Mouse (Mus musculus) erythroblast, embryonic 14.5 days (primary cell): ENCODE data around the gene Mthfd1l. TPM values are rescaled to one million over a fixed set of nuclear protein-coding genes. Genes with fewer than 3 reads are reported as not detected.
A peak's percentile ranks its signal among the peaks of the same experiment; 100 is the strongest.

ENCODE experiments used
- H3K27me3 ChIP-seq: 2 replicates; pipeline ENCODE4 v1.6.1; 2012; ENCODE audit warnings: inconsistent platforms; ENCODE audit not compliant: control insufficient read depth
- H3K36me3 ChIP-seq: 2 replicates; pipeline ENCODE4 v1.6.1; 2012; ENCODE audit warnings: mild to moderate bottlenecking, inconsistent platforms; ENCODE audit not compliant: control insufficient read depth
- H3K4me1 ChIP-seq: 2 replicates; pipeline ENCODE4 v1.6.1; 2012; ENCODE audit warnings: inconsistent platforms; ENCODE audit not compliant: control insufficient read depth
- H3K4me3 ChIP-seq: replicated peaks from 2 replicates; pipeline ENCODE3; 2012; ENCODE audit warnings: moderate library complexity, mild to moderate bottlenecking, inconsistent platforms
- H3K9me3 ChIP-seq: 2 replicates; pipeline ENCODE4 v1.6.1; 2012; ENCODE audit warnings: low read length, inconsistent platforms, mixed read lengths; ENCODE audit not compliant: control insufficient read depth
- GATA1 ChIP-seq: IDR thresholded peaks from 2 replicates; pipeline ENCODE4 v1.6.1; 2012; ENCODE audit warnings: low read length, inconsistent platforms, mixed read lengths
- TAL1 ChIP-seq: IDR thresholded peaks from 3 replicates; pipeline ENCODE4 v1.6.1; 2012; ENCODE audit warnings: low read length, inconsistent platforms, mixed read lengths
- polyA plus RNA-seq: library from polyadenylated mRNA; stranded (reverse); fragments of >175 nt; gene quantifications from 2 replicates; pipeline ENCODE4 v1.2.3, GENCODE M21; 2012

Gene Mthfd1l
- polyA plus RNA-seq, 1 experiment, result 1.2 TPM

GRCm38 (mm10) chr10:4129461-4129860, 156.5 kb downstream of the Mthfd1l start:
- TF ChIP-seq TAL1 (no peak), GATA1 (no peak)
- Histone ChIP-seq H3K9me3 (no peaks in the 10 kb centered on the region), H3K4me1 (peaks cover 22% of the 10 kb centered on the region), H3K4me3 (no peak overlapping the region), H3K27me3 (no peaks in the 10 kb centered on the region), H3K36me3 (peaks cover 57% of the 10 kb centered on the region)

GRCm38 (mm10) chr10:4130034-4130607, 157.2 kb downstream of the Mthfd1l start:
- Histone ChIP-seq H3K36me3 (peaks cover 63% of the 10 kb centered on the region), H3K4me1 (peaks cover 28% of the 10 kb centered on the region), H3K27me3 (no peaks in the 10 kb centered on the region), H3K4me3 (no peak overlapping the region), H3K9me3 (no peaks in the 10 kb centered on the region)
- no peak for TF ChIP-seq GATA1
- no peak for TF ChIP-seq TAL1

DNA sequence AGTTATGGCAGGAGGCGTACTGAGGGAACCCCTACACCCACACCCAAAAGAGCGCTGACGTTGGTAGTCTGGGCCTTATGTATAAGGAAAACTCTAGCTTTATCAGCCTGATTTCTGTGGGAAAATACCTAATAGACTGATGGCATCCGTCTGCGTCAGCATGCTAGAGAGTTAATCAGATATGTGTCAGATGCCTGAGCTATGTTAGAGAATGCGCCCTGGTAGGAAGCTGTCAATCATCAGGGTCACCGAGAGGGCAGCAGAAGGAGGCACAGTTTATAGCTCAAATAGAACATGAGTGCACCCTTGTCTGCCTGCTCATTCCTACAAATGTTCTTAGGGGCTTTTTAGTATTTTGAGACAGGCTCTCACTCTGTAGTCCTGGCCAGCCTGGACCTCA, 159.8 kb downstream of the Mthfd1l start:
- no peaks in the 10 kb centered on the region for H3K27me3 ChIP-seq
- H3K4me3 ChIP-seq, result no peak overlapping the region
- peaks cover 24% of the 10 kb centered on the region for H3K4me1 ChIP-seq
- H3K9me3 ChIP-seq, result no peaks in the 10 kb centered on the region
- TF ChIP-seq GATA1, result no peak
- TF ChIP-seq TAL1, result no peak
- H3K36me3 ChIP-seq, result peaks cover 54% of the 10 kb centered on the region

- TF ChIP-seq TAL1 (no peak), GATA1 (no peak)
- peaks cover 43% of the 10 kb centered on the region for H3K36me3 ChIP-seq
- H3K27me3 ChIP-seq, result no peaks in the 10 kb centered on the region
- peaks cover 19% of the 10 kb centered on the region for H3K4me1 ChIP-seq
- H3K9me3 ChIP-seq, result no peaks in the 10 kb centered on the region
- peak overlapping the region; percentile 48 for H3K4me3 ChIP-seq
These were observed 162.3 kb downstream of the Mthfd1l start for GRCm38 (mm10) chr10:4135100-4135764.

- no peaks in the 10 kb centered on the region for H3K27me3 ChIP-seq
- H3K36me3 ChIP-seq, result peaks cover 19% of the 10 kb centered on the region
- H3K4me3 ChIP-seq, result no peak overlapping the region
- H3K9me3 ChIP-seq, result no peaks in the 10 kb centered on the region
- TF ChIP-seq TAL1 (no peak), GATA1 (no peak)
- peaks cover 11% of the 10 kb centered on the region for H3K4me1 ChIP-seq
These were observed 166.6 kb downstream of the Mthfd1l start for GRCm38 (mm10) chr10:4139531-4139930.

DNA sequence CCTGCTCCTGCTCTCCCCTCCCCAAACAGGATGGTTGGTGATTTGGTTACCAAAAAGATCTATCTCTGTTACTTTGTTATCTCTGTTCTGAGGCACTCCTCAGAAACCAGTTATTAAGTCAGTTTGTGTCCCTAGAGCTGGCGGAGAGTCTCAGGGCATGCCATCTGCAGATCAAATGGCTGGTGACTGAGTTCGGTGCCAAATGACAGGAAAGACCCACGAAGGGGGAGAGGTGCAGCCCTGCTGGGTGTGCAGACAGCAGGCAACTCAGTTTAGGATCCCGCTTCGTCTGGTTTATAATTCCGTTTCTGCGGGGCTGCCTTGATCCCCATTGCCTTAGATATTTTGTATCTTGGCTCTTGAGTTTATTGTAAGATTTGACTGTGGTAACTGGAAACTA, 168.8 kb downstream of the Mthfd1l start:
- H3K36me3 ChIP-seq, result peaks cover 22% of the 10 kb centered on the region
- H3K4me1 ChIP-seq, result no peaks in the 10 kb centered on the region
- H3K9me3 ChIP-seq, result no peaks in the 10 kb centered on the region
- TF ChIP-seq GATA1, result no peak
- no peak for TF ChIP-seq TAL1
- H3K4me3 ChIP-seq, result no peak overlapping the region
- H3K27me3 ChIP-seq, result no peaks in the 10 kb centered on the region

DNA sequence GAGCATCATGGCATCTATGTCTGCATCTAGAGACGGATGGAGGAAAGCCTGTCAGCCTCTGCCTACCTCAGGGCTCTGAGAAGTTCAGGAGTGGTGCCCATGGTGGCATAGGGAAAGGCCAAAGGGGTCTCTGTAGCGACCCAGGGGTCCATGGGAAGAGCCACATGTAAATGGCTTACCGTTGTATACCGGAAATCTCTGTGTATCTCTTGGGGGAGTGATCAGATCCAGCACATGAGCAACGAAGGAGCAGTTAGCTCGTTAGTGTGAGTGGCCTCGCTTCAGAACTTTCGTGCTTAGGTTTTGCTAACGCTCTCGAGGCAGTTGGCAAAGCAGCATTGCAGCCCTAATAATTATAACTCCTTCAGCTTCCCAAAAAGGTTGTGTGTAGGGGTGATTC, 169.9 kb downstream of the Mthfd1l start:
- TF ChIP-seq GATA1 (no peak), TAL1 (no peak)
- peaks cover 27% of the 10 kb centered on the region for H3K36me3 ChIP-seq

DNA sequence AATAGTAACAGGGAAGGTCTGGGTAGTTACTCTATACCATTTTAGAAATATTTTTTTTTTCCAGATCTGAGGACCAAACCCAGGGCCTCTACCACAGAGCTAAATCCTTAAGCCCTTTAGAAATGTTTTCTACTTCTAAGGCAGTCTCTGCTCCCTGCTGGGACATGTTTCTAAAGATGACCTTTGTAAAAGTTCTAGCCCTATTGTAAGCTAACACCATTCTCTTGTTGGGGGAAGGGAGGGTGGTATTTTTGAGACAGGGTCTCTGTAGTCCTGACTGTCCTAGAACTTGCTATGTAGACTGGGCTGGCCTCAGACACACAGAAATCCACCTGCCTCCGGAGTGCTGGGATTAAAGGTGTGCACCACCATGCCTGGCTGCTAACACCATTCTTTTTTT, 170.5 kb downstream of the Mthfd1l start:
- Histone ChIP-seq H3K27me3 (no peaks in the 10 kb centered on the region), H3K4me3 (no peak overlapping the region), H3K36me3 (peaks cover 31% of the 10 kb centered on the region), H3K9me3 (no peaks in the 10 kb centered on the region), H3K4me1 (no peaks in the 10 kb centered on the region)
- TF ChIP-seq TAL1 (no peak), GATA1 (no peak)

More for the DNA sequence above, 169.9 kb downstream of the Mthfd1l start:
- H3K27me3 ChIP-seq, result no peaks in the 10 kb centered on the region
- no peaks in the 10 kb centered on the region for H3K9me3 ChIP-seq
- no peak overlapping the region for H3K4me3 ChIP-seq
- H3K4me1 ChIP-seq, result no peaks in the 10 kb centered on the region

DNA sequence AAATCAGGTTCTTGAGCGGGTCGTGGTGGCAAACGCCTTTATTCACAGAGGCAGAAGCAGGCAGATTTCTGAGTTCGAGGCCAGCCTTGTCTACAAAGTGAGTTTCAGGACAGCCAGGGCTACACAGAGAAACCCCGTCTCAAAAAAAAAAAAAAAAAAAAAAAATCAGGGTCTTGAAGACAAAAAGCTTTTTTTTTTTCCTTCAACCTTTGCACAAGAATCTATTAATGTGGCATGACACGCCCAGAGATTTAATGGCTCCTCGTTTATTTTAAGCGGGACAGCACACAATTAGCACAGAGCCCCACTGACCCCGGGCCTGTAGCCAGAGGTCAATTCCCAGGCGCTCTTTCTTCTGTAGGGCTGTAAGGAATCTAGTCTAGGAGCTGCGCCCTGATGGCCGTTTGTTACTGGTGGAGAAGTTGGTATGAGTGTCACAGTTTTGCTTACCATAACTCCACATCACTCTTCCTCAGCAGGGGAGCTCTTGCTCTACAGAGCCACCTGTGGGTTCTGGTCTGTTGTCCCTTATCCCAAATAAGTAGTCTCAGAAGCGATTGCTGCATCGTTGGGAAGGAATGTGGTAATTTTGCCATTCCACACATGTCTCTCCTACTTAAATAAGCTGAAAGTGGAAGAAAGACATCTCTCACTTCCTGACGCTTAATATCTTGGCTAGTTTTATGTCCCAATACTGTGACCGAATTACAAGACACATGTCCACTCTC, 172.3 kb downstream of the Mthfd1l start:
- no peak for TF ChIP-seq GATA1
- no peak for TF ChIP-seq TAL1
- H3K4me3 ChIP-seq, result no peak overlapping the region
- no peaks in the 10 kb centered on the region for H3K4me1 ChIP-seq
- no peaks in the 10 kb centered on the region for H3K27me3 ChIP-seq
- peaks cover 40% of the 10 kb centered on the region for H3K36me3 ChIP-seq
- H3K9me3 ChIP-seq, result no peaks in the 10 kb centered on the region
